Mouse (Mus musculus): ENCODE results near the gene Rad23b. TPM values are rescaled to one million over a fixed set of nuclear protein-coding genes. Genes with fewer than 3 reads are reported as not detected.
"Not testable (repeated sequence)": the region's sequence is repeated elsewhere in the genome, so short reads cannot be mapped to it uniquely, and the experiment has no call there.

The Rad23b gene
- polyA plus RNA-seq (2016; fragmentation: Nextera tagmentation; extraction: Ambion mirVana), result 87.3 and 88.1 TPM in 2 replicates

DNA sequence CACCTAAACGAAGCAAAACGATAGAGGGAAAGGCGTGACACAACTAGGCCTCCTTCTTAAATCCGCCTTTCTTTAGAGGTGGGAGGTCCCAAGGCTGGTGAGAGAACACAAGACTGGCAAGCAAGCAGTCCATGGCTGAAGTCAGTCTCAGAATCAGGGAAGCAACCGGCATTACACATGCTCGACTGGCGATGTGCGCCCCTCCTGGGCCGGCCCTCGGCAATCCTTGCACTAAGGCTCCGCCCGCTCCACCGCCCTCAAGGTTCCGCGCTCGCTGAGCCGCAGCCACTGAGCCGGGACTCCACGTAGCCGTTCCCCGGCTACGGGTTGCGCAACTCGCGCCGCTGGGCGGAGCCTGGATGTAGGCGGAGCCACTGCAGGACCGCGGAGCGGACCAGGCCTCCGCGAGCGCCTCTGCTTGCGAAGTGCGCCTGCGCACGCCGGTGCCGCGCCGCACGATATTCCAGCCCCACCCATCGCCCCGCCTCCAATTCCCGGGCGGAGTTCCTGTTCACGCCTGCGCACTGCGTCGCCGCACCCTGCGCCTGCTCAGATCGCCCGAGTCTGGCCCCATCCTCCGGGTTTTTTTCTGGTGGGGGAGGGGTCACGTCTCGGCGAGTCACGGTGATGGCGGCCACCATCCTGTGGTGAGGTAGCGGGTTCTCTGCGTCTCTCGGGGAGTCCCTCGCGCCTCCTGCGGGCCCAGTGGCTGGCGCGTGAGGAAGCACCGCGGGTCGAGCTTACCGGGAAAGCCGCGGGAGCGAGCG lies at the start of gene Rad23b:
Gene Rad23b, plus strand, starts transcription at position 592 of the 767 bp plus-strand sequence.
- peak; percentile 100 for DNase-seq (ENCODE audit: low spot score)
- H3K36me3 ChIP-seq, result 0 out of 2 replicates have a peak, but pooled peaks cover 6% of the 10 kb centered on the region
- H3K4me3 ChIP-seq, result peak within 1 kb of the TSS; percentile 99
- under 1% methylated on average over 77 of the region's 77 CpGs for WGBS
- H3K9me3 ChIP-seq (replicated peaks), result no peaks in the 10 kb centered on the region
- peak within 1 kb of the TSS; percentile 98 for H3K27ac ChIP-seq
- no peaks in the 10 kb centered on the region for H3K27me3 ChIP-seq (ENCODE audit: low read depth, poor library complexity, severe bottlenecking)
- H3K4me1 ChIP-seq, result peaks cover 16% of the 10 kb centered on the region

DNA sequence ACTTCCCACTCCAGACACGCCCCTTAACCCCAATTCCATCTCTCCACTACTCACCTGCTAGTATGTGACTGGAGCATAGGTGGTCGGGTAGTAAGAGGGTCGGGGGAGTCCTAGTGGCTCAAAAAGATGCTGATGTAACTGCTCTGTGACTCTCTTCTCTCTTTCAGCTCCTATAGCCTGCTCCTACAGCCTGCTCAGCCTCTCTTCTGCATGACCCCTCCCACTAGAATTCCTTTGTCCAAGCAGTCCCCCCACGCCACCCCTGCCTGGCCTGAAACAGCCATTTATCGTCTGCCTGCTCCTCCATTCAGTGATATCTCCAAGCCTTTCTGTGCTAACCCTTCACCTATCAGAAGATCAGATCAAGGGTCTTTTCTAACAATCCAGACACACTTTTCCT lies 45.7 kb upstream of the Rad23b start:
- no peaks in the 10 kb centered on the region for H3K4me1 ChIP-seq
- WGBS, result 83% methylated on average over 5 of the region's 5 CpGs
- H3K36me3 ChIP-seq, result no peaks in the 10 kb centered on the region
- H3K27ac ChIP-seq, result no peak overlapping the region
- DNase-seq (ENCODE audit: low spot score), result no peak
- no peaks in the 10 kb centered on the region for H3K9me3 ChIP-seq (replicated peaks)
- H3K4me3 ChIP-seq, result no peak overlapping the region
- no peaks in the 10 kb centered on the region for H3K27me3 ChIP-seq (ENCODE audit: low read depth, poor library complexity, severe bottlenecking)

DNA sequence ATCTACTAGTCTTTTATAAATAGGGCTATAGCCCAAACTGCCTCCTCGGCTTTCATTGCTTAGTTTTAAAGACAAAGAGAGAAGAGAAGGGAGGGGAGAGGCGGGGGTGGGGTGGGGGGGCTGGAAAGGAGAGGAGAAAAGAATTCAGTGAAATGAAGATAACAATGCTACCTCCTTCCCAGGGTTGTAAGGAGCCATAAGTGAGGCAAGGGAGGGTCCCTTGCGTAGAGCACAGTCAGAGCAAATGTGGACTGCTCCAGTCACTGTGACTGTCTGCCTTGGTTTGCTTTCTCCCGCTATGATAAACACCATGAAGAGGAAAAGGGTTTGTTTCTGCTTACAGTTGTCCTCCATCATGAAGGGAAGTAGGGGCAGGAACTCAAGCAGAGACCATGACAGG lies 43.2 kb upstream of the Rad23b start:
- H3K4me1 ChIP-seq, result no peaks in the 10 kb centered on the region
- WGBS, result 79% methylated on average over 4 of the region's 4 CpGs
- H3K27me3 ChIP-seq (ENCODE audit: low read depth, poor library complexity, severe bottlenecking), result no peaks in the 10 kb centered on the region
- H3K9me3 ChIP-seq (replicated peaks), result no peaks in the 10 kb centered on the region
- H3K27ac ChIP-seq, result no peak overlapping the region
- no peaks in the 10 kb centered on the region for H3K36me3 ChIP-seq
- no peak for DNase-seq (ENCODE audit: low spot score)
- no peak overlapping the region for H3K4me3 ChIP-seq

DNA sequence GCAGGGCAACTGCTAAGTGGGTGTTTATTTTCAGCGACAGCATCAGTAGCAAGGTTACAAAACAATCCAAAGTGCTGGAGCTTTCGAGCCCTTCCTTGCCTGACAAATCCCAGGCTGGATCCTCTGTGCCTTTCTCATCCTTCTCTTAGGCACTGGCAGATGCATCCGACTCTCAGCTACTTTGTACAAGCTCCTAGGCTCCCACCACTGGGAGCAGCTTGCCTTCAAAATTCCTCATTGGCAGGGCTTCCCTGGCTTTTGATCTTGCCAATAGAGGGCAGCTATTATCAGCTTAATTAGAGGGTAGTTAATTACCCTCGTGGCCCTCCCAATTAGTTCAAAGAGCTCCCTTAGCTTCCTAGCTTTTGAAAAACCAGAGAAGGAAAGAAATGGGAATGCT lies 33.1 kb upstream of the Rad23b start:
- H3K27me3 ChIP-seq (ENCODE audit: low read depth, poor library complexity, severe bottlenecking), result no peaks in the 10 kb centered on the region
- no peaks in the 10 kb centered on the region for H3K4me1 ChIP-seq
- no peak overlapping the region for H3K4me3 ChIP-seq
- 25% methylated on average over 4 of the region's 4 CpGs for WGBS
- no peaks in the 10 kb centered on the region for H3K36me3 ChIP-seq
- DNase-seq (ENCODE audit: low spot score), result no peak
- H3K9me3 ChIP-seq (replicated peaks), result no peaks in the 10 kb centered on the region
- H3K27ac ChIP-seq, result no peak overlapping the region

DNA sequence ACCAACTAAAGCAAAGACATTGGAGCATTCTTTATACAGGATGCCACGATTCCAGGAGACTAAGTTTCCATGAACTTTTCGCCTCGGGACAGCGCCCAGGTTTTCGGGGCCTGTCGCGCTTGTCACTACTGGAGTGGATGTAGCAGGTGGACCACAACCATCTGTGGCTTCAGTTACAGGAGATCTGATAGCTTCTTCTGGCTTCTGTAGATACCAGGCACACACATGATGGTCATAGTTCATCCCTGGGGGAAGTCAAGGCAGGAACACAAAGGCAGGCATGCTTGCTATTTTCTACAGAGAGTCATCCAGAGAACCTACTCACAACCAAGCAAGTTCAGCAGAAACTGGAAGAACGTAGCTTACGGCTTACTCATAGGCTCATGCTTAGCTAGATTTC lies 31.5 kb upstream of the Rad23b start:
- not testable (repeated sequence) for H3K9me3 ChIP-seq (replicated peaks); H3K4me1 ChIP-seq; H3K4me3 ChIP-seq; DNase-seq (ENCODE audit: low spot score); H3K36me3 ChIP-seq; H3K27ac ChIP-seq; H3K27me3 ChIP-seq (ENCODE audit: low read depth, poor library complexity, severe bottlenecking)
- 97% methylated on average over 9 of the region's 9 CpGs for WGBS

DNA sequence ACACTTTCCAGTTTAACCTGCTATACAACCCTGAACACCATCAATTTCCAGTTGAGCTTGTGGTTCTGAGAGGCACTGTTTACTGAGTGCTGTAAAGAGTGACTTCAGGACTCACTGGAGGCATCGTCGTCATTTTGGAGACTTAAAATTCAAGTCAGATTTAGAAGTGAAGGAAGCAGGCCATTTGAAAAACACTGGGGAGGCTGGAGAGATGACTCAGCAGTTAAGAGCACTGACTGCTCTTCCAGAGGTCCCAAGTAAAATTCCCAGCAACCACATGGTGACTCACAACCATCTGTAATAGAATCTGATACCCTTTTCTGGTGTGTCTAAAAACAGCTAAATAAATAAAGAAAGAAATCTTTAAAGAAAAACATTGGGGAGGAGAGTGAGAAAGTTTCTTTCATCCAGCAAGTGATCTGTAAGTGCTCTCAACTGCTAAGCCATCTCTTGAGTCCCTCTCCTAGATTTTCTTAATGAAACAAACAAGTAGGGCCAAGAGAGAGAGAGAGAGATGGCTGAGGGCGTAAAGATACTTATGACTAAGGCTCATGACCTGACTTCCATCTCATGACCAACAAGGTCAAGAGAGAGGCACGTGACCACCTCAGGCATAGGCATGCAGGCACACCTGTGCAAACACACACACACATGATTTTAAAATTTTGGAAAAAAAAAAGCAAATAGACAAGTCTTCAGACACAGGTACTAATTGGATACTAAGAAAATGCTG lies 23.9 kb upstream of the Rad23b start:
- 61% methylated on average over 4 of the region's 4 CpGs for WGBS

DNA sequence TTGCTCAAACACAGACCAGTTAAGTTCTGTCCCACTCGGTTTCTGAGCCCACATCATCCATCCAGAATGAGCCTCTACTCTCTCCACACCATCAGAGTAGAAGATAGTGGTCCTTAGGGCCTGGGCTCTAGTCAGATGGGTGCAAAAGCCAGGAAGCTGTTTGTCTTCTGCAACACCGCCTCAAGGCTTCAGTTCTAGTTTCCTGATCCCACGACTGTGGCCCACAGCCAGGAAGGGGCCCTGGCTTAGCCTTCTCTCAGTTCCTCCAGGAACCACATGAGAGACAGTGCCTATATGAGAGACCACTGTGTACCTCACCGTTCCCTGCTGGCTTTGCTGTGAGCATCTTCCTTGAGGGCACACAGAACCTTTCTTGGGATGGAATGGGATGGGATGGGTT lies 22.3 kb upstream of the Rad23b start:
- 81% methylated on average over 4 of the region's 4 CpGs for WGBS
- Histone ChIP-seq H3K27ac (no peak overlapping the region), H3K36me3 (no peaks in the 10 kb centered on the region), H3K4me3 (no peak overlapping the region), H3K27me3 (ENCODE audit: low read depth, poor library complexity, severe bottlenecking) (no peaks in the 10 kb centered on the region), H3K4me1 (no peaks in the 10 kb centered on the region), H3K9me3 (replicated peaks) (no peaks in the 10 kb centered on the region)
- DNase-seq (ENCODE audit: low spot score), result no peak

More for the DNA sequence above, 23.9 kb upstream of the Rad23b start:
- no peak overlapping the region for H3K27ac ChIP-seq
- no peaks in the 10 kb centered on the region for H3K4me1 ChIP-seq
- no peak overlapping the region for H3K4me3 ChIP-seq
- no peaks in the 10 kb centered on the region for H3K27me3 ChIP-seq (ENCODE audit: low read depth, poor library complexity, severe bottlenecking)
- no peaks in the 10 kb centered on the region for H3K9me3 ChIP-seq (replicated peaks)
- no peaks in the 10 kb centered on the region for H3K36me3 ChIP-seq
- no peak for DNase-seq (ENCODE audit: low spot score)

DNA sequence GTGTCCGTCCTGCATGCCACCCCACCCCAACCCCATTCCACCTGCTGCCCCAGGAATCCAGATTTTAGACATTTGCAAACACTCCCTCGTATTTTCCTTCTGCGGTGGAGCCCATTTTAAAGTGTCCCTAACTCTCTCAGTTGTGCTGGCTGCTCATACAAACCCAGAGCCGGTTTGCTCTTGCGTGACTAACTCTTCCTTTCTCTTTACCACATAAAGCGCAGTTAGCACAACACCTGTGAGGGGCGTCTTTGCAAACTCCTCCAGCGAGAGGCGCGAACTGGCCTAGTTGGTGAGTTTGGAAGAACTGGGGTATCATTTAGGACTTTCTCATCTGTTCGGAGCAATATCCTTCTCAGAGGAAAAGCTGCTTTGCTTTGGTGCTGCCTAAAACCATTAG lies 21.4 kb upstream of the Rad23b start:
- H3K27me3 ChIP-seq (ENCODE audit: low read depth, poor library complexity, severe bottlenecking), result no peaks in the 10 kb centered on the region
- 94% methylated on average over 11 of the region's 11 CpGs for WGBS
- H3K27ac ChIP-seq, result no peak overlapping the region
- no peak overlapping the region for H3K4me3 ChIP-seq
- no peaks in the 10 kb centered on the region for H3K9me3 ChIP-seq (replicated peaks)
- DNase-seq (ENCODE audit: low spot score), result no peak
- H3K36me3 ChIP-seq, result no peaks in the 10 kb centered on the region
- H3K4me1 ChIP-seq, result no peaks in the 10 kb centered on the region

DNA sequence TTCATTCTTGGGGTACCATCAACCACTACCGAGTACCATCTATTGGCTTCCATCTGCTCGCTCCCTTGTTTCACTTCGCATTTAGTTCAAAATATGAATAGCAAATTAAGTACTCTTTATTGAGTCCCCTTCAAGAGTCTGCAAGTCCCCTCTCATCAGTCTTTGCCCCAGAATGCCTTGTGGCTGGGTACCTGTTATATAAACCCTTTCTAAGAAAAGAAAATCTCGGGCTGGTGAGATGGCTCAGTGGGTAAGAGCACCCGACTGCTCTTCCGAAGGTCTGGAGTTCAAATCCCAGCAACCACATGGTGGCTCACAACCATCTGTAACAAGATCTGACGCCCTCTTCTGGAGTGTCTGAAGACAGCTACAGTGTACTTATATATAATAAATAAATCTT lies 20.9 kb upstream of the Rad23b start:
- H3K4me1 ChIP-seq; H3K9me3 ChIP-seq (replicated peaks); H3K27ac ChIP-seq; DNase-seq (ENCODE audit: low spot score); H3K4me3 ChIP-seq; H3K36me3 ChIP-seq; H3K27me3 ChIP-seq (ENCODE audit: low read depth, poor library complexity, severe bottlenecking): not testable (repeated sequence)
- 89% methylated on average over 7 of the region's 7 CpGs for WGBS

DNA sequence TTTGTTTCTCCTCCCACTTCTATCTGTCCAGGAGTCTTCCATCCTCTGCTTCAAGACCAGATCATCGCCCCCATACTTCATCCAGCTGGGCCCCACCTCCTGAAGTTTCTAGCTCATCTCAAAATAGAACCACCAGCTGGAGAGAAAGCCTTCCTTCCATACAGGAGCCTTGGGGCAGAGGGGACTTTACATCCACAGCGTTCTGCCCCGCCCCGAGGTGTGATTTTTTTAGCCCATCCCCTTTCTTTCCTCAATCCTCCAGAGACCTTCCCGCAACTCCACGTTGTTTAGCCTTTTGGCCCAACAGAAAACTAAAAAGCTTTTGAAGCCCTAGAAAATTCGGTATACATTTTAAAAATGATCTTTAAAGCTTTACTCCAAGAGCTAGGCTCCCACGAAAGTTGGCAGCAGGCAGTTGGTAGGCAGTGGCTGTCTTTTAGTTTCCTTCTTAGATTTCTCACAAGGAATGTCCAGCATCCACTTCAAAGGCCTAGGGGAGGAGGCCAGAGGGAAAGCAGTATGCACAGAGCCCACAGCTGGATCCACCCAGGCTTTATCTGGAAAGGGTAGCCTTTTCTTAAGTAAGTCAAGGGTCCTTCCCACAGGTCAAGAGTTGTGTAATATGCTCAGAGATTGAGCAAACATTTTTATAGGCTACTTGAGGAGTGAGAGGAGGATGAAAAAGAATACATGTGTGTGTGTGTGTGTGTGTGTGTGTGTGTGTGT lies 20.1 kb upstream of the Rad23b start:
- no peak overlapping the region for H3K4me3 ChIP-seq
- no peaks in the 10 kb centered on the region for H3K9me3 ChIP-seq (replicated peaks)
- H3K27ac ChIP-seq, result no peak overlapping the region
- 75% methylated on average over 8 of the region's 8 CpGs for WGBS
- H3K27me3 ChIP-seq (ENCODE audit: low read depth, poor library complexity, severe bottlenecking), result no peaks in the 10 kb centered on the region
- H3K4me1 ChIP-seq, result no peaks in the 10 kb centered on the region
- no peak for DNase-seq (ENCODE audit: low spot score)
- no peaks in the 10 kb centered on the region for H3K36me3 ChIP-seq

DNA sequence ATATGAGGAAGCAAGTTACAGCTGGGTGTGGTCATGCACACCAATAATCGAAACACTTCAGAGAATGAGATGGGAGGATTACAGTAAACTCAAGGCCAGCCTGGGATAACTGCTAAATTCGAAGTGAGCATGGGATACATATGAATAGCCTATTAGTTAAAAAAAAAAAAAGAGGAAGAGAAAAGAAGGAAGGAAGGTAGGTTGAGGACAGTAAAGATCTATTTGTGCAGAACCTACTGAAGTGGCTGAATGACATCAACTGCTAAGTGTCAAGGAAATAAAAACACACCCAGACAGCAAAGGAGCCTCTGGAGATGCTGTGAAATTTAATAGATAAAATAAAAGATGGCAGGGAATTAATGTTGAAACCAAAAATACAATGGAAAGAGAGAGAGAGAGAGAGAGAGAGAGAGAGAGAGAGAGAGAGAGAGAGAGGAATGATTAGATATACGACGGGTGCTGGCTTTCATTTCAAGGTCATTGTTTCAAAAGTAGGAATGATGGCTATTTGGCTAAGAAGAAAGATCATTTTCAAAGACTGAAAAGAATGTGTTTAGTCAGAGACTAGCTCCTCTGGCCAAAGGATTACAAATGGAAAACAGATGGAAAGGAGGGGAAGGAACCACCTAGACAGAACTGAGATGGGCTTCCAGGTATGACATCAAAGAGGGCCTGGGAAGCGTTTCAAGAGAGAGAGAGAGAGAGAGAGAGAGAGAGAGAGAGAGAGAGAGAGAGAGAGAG lies 14.6 kb upstream of the Rad23b start:
- H3K27ac ChIP-seq, result no peak overlapping the region
- 71% methylated on average over 5 of the region's 5 CpGs for WGBS
- H3K4me1 ChIP-seq, result no peaks in the 10 kb centered on the region
- no peaks in the 10 kb centered on the region for H3K27me3 ChIP-seq (ENCODE audit: low read depth, poor library complexity, severe bottlenecking)
- H3K9me3 ChIP-seq (replicated peaks), result no peaks in the 10 kb centered on the region
- DNase-seq (ENCODE audit: low spot score), result no peak
- no peak overlapping the region for H3K4me3 ChIP-seq
- H3K36me3 ChIP-seq, result no peaks in the 10 kb centered on the region

DNA sequence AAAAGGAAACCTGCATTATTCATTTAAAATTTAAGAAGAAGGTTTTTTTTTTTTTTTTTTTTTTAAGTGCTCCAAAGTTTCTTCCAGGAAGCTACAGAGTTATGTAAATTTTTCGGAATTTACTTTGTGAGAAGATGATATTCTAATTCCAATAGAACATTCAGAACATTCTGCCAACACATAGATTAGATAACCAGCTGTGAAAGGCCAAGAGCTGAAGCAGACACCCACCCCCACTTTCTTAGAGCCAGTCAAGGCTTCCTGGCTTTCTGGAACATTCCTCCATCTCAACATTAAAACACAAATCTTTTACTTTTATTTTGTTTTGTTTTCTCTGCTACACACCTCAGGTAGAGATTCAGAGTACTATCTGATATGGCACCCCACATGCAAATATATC lies 10.9 kb upstream of the Rad23b start:
- Histone ChIP-seq H3K27me3 (ENCODE audit: low read depth, poor library complexity, severe bottlenecking) (no peaks in the 10 kb centered on the region), H3K36me3 (no peaks in the 10 kb centered on the region), H3K4me1 (no peaks in the 10 kb centered on the region), H3K27ac (no peak overlapping the region), H3K9me3 (replicated peaks) (no peaks in the 10 kb centered on the region), H3K4me3 (no peak overlapping the region)
- DNase-seq (ENCODE audit: low spot score), result no peak
- 90% methylated on average over 1 of the region's 1 CpGs for WGBS
